Mouse (Mus musculus): ENCODE data around the gene Pdgfa.

DNA sequence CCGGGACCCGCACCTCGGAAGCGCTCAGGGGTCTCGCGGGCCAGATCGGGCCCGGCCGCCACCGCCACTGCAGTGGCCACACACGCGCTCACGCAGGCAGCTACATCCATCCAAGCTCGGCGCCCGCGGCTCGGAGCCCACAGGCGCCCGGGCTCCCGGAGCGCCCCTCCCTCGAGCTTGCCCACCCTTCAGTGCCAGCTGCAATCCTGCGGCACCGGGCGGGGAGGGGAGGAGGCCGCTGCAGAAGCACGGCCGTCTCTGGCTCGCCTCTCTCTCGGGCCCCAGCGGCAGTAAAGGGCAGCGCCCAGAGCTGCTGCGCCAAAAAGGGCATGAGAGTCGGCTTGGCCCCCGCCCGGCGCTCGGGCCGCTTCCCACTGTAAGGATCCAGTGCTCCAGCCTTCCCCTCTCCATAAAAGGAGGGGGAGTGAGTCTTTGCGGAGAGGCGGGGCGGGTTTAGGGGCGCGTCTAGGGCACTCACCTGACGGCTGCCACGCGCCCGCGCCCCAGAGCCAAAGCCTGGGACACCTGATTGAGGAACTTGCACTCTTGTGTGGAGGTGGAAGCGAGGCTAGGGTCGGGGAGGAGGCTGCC lies 1.4 kb downstream of the Pdgfa start:
- TF ChIP-seq POLR2A (IDR thresholded peaks at IDR 0.05; ENCODE audit: control insufficient read depth, extremely low read depth, insufficient read depth, low read length, poor library complexity): no peak
- no peak for TF ChIP-seq CTCF (IDR thresholded peaks at IDR 0.05; ENCODE audit: borderline replicate concordance, control insufficient read depth, extremely low read depth, insufficient read depth, low read length, poor library complexity)

Data from thymus, adult 2 months (tissue).